Mouse (Mus musculus) mammary gland, adult 2 months (tissue): ENCODE measurements around the gene Hist2h2be. TPM values are rescaled to one million over a fixed set of nuclear protein-coding genes. Genes with fewer than 3 reads are reported as not detected.

Experiments
- polyA plus RNA-seq: library from polyadenylated mRNA; depleted of rRNA; stranded (reverse); fragments of >200 nt; gene quantifications from 2 replicates; pipeline ENCODE4 v1.2.3, GENCODE M21; 2012; ENCODE audit warnings: low replicate concordance; rRNA removed

Hist2h2be gene
- polyA plus RNA-seq, 1 experiment = 7.8 TPM

Other genes with a start within 250 kb of the Hist2h2be start
- 53.2 and 72.6 TPM in 2 replicates for gene Plekho1, start 225.1 kb upstream of the Hist2h2be start, polyA plus RNA-seq
- 4.3 and 7.9 TPM in 2 replicates for gene Vps45, start 162.7 kb upstream of the Hist2h2be start, polyA plus RNA-seq
- 10.1 and 22.4 TPM in 2 replicates for gene Otud7b, start 116.6 kb upstream of the Hist2h2be start, polyA plus RNA-seq
- 10.8 and 22.4 TPM in 2 replicates for gene Mtmr11, start 59.1 kb upstream of the Hist2h2be start, polyA plus RNA-seq
- 64.9 and 128 TPM in 2 replicates for gene Sf3b4, start 48.8 kb upstream of the Hist2h2be start, polyA plus RNA-seq
- gene Sv2a, start 40.0 kb upstream of the Hist2h2be start, polyA plus RNA-seq = 1.4 and 1.5 TPM in 2 replicates
- 36.4 and 85.0 TPM in 2 replicates for gene Bola1, start 1.4 kb upstream of the Hist2h2be start, polyA plus RNA-seq
- 3.1 TPM in 1 of 2 replicates, not detected in the other for gene Hist2h2ab, start 1.3 kb upstream of the Hist2h2be start, polyA plus RNA-seq
- 2.5 and 23.4 TPM in 2 replicates for gene Hist2h2ac, start 239 bp upstream of the Hist2h2be start, polyA plus RNA-seq
- gene Hist2h3c2, start 18.0 kb downstream of the Hist2h2be start, polyA plus RNA-seq = 25.1 and 89.4 TPM in 2 replicates
- 28.8 and 350 TPM in 2 replicates for gene Hist2h2aa2, start 19.2 kb downstream of the Hist2h2be start, polyA plus RNA-seq
- gene Hist2h2aa1, start 24.4 kb downstream of the Hist2h2be start, polyA plus RNA-seq = 270 and 607 TPM in 2 replicates
- gene Hist2h3c1, start 25.6 kb downstream of the Hist2h2be start, polyA plus RNA-seq = not detected in 2 replicates
- 2.7 and 10.1 TPM in 2 replicates for gene Hist2h4, start 42.2 kb downstream of the Hist2h2be start, polyA plus RNA-seq
- 20.1 and 116 TPM in 2 replicates for gene Hist2h3b, start 47.5 kb downstream of the Hist2h2be start, polyA plus RNA-seq
- gene Hist2h2bb, start 48.6 kb downstream of the Hist2h2be start, polyA plus RNA-seq = 1.1 and 3.8 TPM in 2 replicates
- gene Fcgr1, start 72.8 kb downstream of the Hist2h2be start, polyA plus RNA-seq = 4.5 and 11.6 TPM in 2 replicates
- 0.29 and 0.76 TPM in 2 replicates for gene BC107364, start 231.2 kb downstream of the Hist2h2be start, polyA plus RNA-seq